Mouse (Mus musculus): ENCODE results near the gene Cxcl16. TPM values are rescaled to one million over a fixed set of nuclear protein-coding genes. Genes with fewer than 3 reads are reported as not detected.
A peak's percentile ranks its signal among the peaks of the same experiment; 100 is the strongest.

The Cxcl16 gene
- total and polyA plus RNA-seq, 3 experiments, result not detected

- TF ChIP-seq MAFK (IDR thresholded peaks at IDR 0.05; ENCODE audit: borderline replicate concordance, low read depth, low read length) (peak; percentile 63; the same call in 1 of the 2 replicates), GABPA (IDR thresholded peaks at IDR 0.05; ENCODE audit: low read depth, low read length) (no peak), GATA1 (IDR thresholded peaks at IDR 0.05; ENCODE audit: low read depth, low read length) (peak; percentile 69), UBTF (IDR thresholded peaks at IDR 0.05; ENCODE audit: borderline replicate concordance, insufficient read depth, low read depth, low read length) (no peak), JUND (IDR thresholded peaks at IDR 0.05; ENCODE audit: low read depth, low read length) (no peak), POLR2AphosphoS2 (IDR thresholded peaks at IDR 0.05; ENCODE audit: low read length) (no peak)
Measured at GRCm38 (mm10) chr11:70437426-70437825, 22.4 kb downstream of the Cxcl16 start (continued).

- Histone ChIP-seq H3K4me3 (ENCODE audit: control insufficient read depth in 1 of 2, insufficient read depth in 1 of 2, low read depth in 2 of 2, low read length in 2 of 2) (no peak overlapping the region), H3K27me3 (ENCODE audit: control insufficient read depth in 1 of 2, insufficient read depth in 2 of 2, low read length in 2 of 2) (no peaks in the 10 kb centered on the region), H3K27ac (ENCODE audit: control insufficient read depth, low read depth, low read length) (peak overlapping the region; percentile 17; the same call in 1 of the 2 replicates), H3K36me3 (ENCODE audit: control insufficient read depth in 1 of 2, insufficient read depth in 2 of 2, low read length in 2 of 2) (peaks cover 2 to 48% of the 10 kb centered on the region in 2 experiments; a peak in 3 of 4 replicates), H3K9ac (ENCODE audit: control insufficient read depth, low read depth, low read length, poor library complexity, severe bottlenecking) (peak overlapping the region; percentile 11), H3K79me2 (ENCODE audit: control insufficient read depth, insufficient read depth, low read length, poor library complexity) (peaks cover 31% of the 10 kb centered on the region), H3K9me3 (replicated peaks; ENCODE audit: insufficient read depth, low read length) (no peaks in the 10 kb centered on the region), H3K4me1 (ENCODE audit: control insufficient read depth in 1 of 2, insufficient read depth in 2 of 2, low read length in 2 of 2) (peaks cover 13 to 59% of the 10 kb centered on the region in 2 experiments)
- peak; percentile 28; the same call in 1 of the 2 replicates for TF ChIP-seq SIN3A (IDR thresholded peaks at IDR 0.05; ENCODE audit: low read length)
- TF ChIP-seq EP300 (IDR thresholded peaks at IDR 0.05; ENCODE audit: low read depth in 1 of 2, low read length in 2 of 2), result no peak
- TF ChIP-seq TCF12 (IDR thresholded peaks at IDR 0.05; ENCODE audit: low read depth, low read length), result no peak
- no peak for DNase-seq (ENCODE audit: low read depth, low spot score)
Measured at GRCm38 (mm10) chr11:70435476-70435875, 24.3 kb downstream of the Cxcl16 start.

GRCm38 (mm10) chr11:70433951-70434350, 25.8 kb downstream of the Cxcl16 start:
- H3K79me2 ChIP-seq (ENCODE audit: control insufficient read depth, insufficient read depth, low read length, poor library complexity), result peaks cover 31% of the 10 kb centered on the region
- H3K36me3 ChIP-seq (ENCODE audit: control insufficient read depth in 1 of 2, insufficient read depth in 2 of 2, low read length in 2 of 2), result peaks cover 0 to 46% of the 10 kb centered on the region in 2 experiments; a peak in 2 of 4 replicates
- H3K27ac ChIP-seq (ENCODE audit: control insufficient read depth, low read depth, low read length), result peak overlapping the region; percentile 88
- peaks cover 13 to 55% of the 10 kb centered on the region in 2 experiments for H3K4me1 ChIP-seq (ENCODE audit: control insufficient read depth in 1 of 2, insufficient read depth in 2 of 2, low read length in 2 of 2)
- TF ChIP-seq MAX (IDR thresholded peaks at IDR 0.05; ENCODE audit: low read length), result no peak
- no peak for TF ChIP-seq GABPA (IDR thresholded peaks at IDR 0.05; ENCODE audit: low read depth, low read length)
- TF ChIP-seq CTCF (IDR thresholded peaks at IDR 0.05 in 2 of 3, conservative IDR thresholded peaks at IDR 0.05 in 1 of 3; ENCODE audit: control insufficient read depth in 1 of 3, insufficient read depth in 1 of 3, low read depth in 2 of 3, low read length in 3 of 3, poor library complexity in 1 of 3, severe bottlenecking in 1 of 3), result no peak
- no peak for TF ChIP-seq ZNF384 (IDR thresholded peaks at IDR 0.05; ENCODE audit: low read depth, low read length)
- no peak for TF ChIP-seq SMC3 (IDR thresholded peaks at IDR 0.05; ENCODE audit: low read depth, low read length)
- no peak for TF ChIP-seq MXI1 (IDR thresholded peaks at IDR 0.05; ENCODE audit: low read depth, low read length)
- TF ChIP-seq MAFK (IDR thresholded peaks at IDR 0.05; ENCODE audit: borderline replicate concordance, low read depth, low read length), result no peak
- no peak for TF ChIP-seq CHD2 (IDR thresholded peaks at IDR 0.05; ENCODE audit: low read length)
- TF ChIP-seq POLR2AphosphoS5 (IDR thresholded peaks at IDR 0.05; ENCODE audit: borderline replicate concordance, low read depth, low read length), result no peak
- no peak for TF ChIP-seq GATA1 (IDR thresholded peaks at IDR 0.05; ENCODE audit: low read depth, low read length)
- TF ChIP-seq BHLHE40 (IDR thresholded peaks at IDR 0.05; ENCODE audit: borderline replicate concordance, low read depth, low read length), result no peak
- no peak for TF ChIP-seq POLR2A (IDR thresholded peaks at IDR 0.05; ENCODE audit: control insufficient read depth in 1 of 2, insufficient read depth in 1 of 2, low read depth in 1 of 2, low read length in 2 of 2, poor library complexity in 1 of 2)
- no peak for TF ChIP-seq USF1 (IDR thresholded peaks at IDR 0.05; ENCODE audit: low read depth, low read length)
- no peak for TF ChIP-seq MEF2A (IDR thresholded peaks at IDR 0.05; ENCODE audit: extremely low read depth, insufficient replicate concordance, low read depth, low read length, poor library complexity, severe bottlenecking)
- no peak for TF ChIP-seq TCF12 (IDR thresholded peaks at IDR 0.05; ENCODE audit: low read depth, low read length)
- no peak for TF ChIP-seq ZKSCAN1 (IDR thresholded peaks at IDR 0.05; ENCODE audit: low read depth, low read length)
- TF ChIP-seq POLR2AphosphoS2 (IDR thresholded peaks at IDR 0.05; ENCODE audit: low read length), result no peak
- no peak for TF ChIP-seq TBP (IDR thresholded peaks at IDR 0.05; ENCODE audit: low read depth, low read length)
- TF ChIP-seq NELFE (IDR thresholded peaks at IDR 0.05; ENCODE audit: low read depth, low read length), result no peak
- no peak for TF ChIP-seq ZMIZ1 (IDR thresholded peaks at IDR 0.05; ENCODE audit: low read depth, low read length)
- peak overlapping the region; percentile 88 for H3K9ac ChIP-seq (ENCODE audit: control insufficient read depth, low read depth, low read length, poor library complexity, severe bottlenecking)
- no peaks in the 10 kb centered on the region for H3K9me3 ChIP-seq (replicated peaks; ENCODE audit: insufficient read depth, low read length)
- H3K4me3 ChIP-seq (ENCODE audit: control insufficient read depth in 1 of 2, insufficient read depth in 1 of 2, low read depth in 2 of 2, low read length in 2 of 2), result peak overlapping the region; percentile 64 to 80; a peak in 3 of 4 replicates
- H3K27me3 ChIP-seq (ENCODE audit: control insufficient read depth in 1 of 2, insufficient read depth in 2 of 2, low read length in 2 of 2), result no peaks in the 10 kb centered on the region
- no peak for DNase-seq (ENCODE audit: low read depth, low spot score)
